Mouse (Mus musculus) bone marrow, adult 2 months (tissue): ENCODE measurements around the gene Ercc8. TPM values are rescaled to one million over a fixed set of nuclear protein-coding genes. Genes with fewer than 3 reads are reported as not detected.

Source experiments
- H3K27ac ChIP-seq: fragments of 200-500 bp; 2 replicates; pipeline ENCODE4 v1.5.1; 2012; ENCODE audit warnings: low read depth, mild to moderate bottlenecking, control low read depth, inconsistent platforms, low read length; ENCODE audit not compliant: control insufficient read depth, poor library complexity, insufficient read depth
- H3K4me1 ChIP-seq: fragments of 200-500 bp; 2 replicates; pipeline ENCODE4 v1.6.1; 2011; ENCODE audit warnings: low read length; ENCODE audit not compliant: control insufficient read depth, insufficient read depth
- H3K4me3 ChIP-seq: fragments of 200-500 bp; replicated peaks from 2 replicates; pipeline ENCODE3; 2011; ENCODE audit warnings: mild to moderate bottlenecking, low read depth, low read length, control low read depth; ENCODE audit not compliant: control insufficient read depth
- CTCF ChIP-seq: fragments of 200-500 bp; IDR thresholded peaks from 2 replicates; pipeline ENCODE4 v1.5.1; 2011; ENCODE audit warnings: low read length, control low read depth; ENCODE audit not compliant: control insufficient read depth, insufficient read depth
- POLR2A ChIP-seq: fragments of 200-500 bp; IDR thresholded peaks from 2 replicates; pipeline ENCODE4 v1.6.1; 2011; ENCODE audit warnings: low read depth, mild to moderate bottlenecking, control low read depth, low read length, borderline replicate concordance; ENCODE audit not compliant: control insufficient read depth
- WGBS: fragments of 180-500 bp; shearing (Covaris S2); methylation state at CpG from one replicate; pipeline ENCODE4 v1.1.7; 2018; 5-methylcytosine and 5-hydroxymethylcytosine counted together
- polyA plus RNA-seq: library from polyadenylated mRNA; stranded (reverse); fragments of >200 nt; gene quantifications from 2 replicates; pipeline ENCODE4 v1.2.4, GENCODE M21; 2011; ENCODE audit warnings: low replicate concordance; ENCODE audit not compliant: missing spikeins, insufficient read depth, insufficient read length

Gene Ercc8
- polyA plus RNA-seq = 2.7 and 2.9 TPM in 2 replicates

DNA sequence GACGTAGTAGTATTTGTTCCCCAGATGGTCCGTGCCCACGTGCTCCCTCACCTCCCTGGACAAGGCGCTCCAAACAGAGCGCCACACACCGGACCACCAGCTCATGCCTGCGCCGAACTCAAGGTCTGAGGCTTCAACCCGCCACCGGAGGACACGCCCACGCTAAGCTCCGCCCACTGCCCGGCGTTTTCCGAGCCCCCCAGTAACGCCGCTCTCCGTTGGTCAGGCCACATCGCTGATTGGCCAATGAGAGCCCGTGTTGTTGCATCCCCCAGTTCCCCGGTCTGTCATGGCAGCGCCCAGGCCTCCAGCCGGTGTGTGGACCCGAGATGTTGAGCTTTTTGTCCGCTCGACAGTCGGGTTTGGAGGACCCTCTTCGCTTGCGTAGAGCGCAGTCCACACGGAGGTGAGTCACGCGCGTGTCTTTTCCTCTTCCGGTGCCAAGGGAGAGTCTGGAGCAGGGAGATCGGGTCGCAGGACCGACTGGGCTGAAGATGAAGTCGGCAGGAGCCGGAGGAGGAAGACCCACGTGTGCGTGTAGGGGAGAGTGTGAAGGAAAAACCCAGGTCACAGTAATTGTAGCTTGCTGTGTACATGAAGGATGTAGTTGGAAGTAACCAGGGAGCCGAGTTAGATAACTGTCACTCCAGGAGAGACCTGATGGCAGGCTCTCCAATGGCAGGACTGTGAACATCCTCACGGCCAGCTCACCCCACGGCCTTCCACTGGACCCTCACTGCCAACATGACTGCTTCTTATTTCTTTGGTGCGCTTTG, at the start of gene Ercc8, which contains the start of gene Ndufaf2:
Gene Ercc8, plus strand, starts transcription at position 267 of the 776 bp plus-strand sequence.
Gene Ndufaf2, minus strand, starts transcription at position 159 of the 776 bp plus-strand sequence.
- Histone ChIP-seq H3K4me1 (no peaks in the 10 kb centered on the region; the same call in 1 of the 2 replicates), H3K27ac (no peak within 1 kb of the TSS), H3K4me3 (peak within 1 kb of the TSS; percentile 96)
- TF ChIP-seq CTCF (peak; percentile 5; the same call in 1 of the 2 replicates), POLR2A (peak; percentile 43; the same call in 1 of the 2 replicates)
- WGBS = under 1% methylated on average over 47 of the region's 47 CpGs

DNA sequence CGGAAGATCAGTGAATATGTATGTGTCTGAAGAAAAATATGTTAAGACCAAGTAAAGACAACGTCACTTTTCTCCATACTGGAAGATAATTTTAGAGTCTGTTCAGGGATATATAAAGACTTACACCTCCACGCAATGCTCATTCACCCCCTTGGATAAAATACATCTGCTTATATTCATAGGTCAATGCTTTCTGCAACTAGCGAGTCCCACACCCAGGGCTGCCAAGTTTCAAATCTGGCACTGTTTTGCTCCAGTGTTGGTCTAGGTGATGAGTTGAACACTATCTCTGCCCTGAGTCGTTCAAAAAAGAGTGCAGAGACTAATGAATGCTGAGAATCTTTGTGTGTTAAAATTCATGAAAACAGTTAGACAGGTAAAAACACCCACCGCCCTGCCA, 47.6 kb upstream of the Ercc8 start:
- WGBS = 85% methylated on average over 6 of the region's 6 CpGs
- no peak overlapping the region for H3K4me3 ChIP-seq
- no peak overlapping the region for H3K27ac ChIP-seq
- no peaks in the 10 kb centered on the region for H3K4me1 ChIP-seq
- TF ChIP-seq POLR2A = no peak
- TF ChIP-seq CTCF = no peak

DNA sequence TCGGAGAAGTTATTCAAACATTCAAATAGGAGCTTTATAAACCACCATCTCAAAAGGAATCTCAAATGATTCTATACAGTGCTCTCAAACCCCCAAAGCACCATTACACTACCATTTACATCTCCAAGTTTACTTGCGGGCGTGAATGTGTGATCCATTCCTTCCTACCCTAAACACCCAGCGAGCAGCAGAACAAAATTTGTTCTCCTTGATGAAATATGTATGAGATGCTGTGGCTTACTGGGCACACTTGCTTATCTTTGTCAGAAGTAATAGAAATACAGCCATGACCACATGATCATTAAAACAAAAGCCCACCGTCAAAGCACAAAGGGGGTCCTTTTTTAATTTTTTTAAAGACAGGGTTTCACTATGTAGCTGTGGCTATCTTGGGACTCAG, 45.0 kb upstream of the Ercc8 start:
- TF ChIP-seq CTCF (no peak), POLR2A (no peak)
- 88% methylated on average over 5 of the region's 5 CpGs for WGBS

DNA sequence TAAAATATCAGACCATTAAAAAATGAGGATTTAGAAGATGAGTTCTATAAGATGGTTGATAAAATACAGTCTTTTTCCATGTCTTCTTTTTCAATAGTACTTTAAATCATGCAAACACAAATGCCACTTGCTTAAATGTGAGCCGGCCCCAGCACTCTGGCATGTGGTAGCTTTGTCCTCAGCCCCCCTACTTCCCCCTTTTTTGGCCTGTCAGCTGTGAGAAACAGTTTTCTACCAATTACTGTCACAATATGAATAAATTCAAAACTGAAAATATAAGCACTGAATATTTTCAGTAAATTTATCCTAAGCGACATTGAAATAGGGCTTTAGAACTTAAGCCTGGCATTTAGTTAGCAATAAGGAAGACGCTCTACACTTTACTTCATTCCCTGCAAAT, 44.3 kb upstream of the Ercc8 start:
- Histone ChIP-seq H3K4me3 (no peak overlapping the region), H3K27ac (no peak overlapping the region), H3K4me1 (no peaks in the 10 kb centered on the region)
- 59% methylated on average over 3 of the region's 3 CpGs for WGBS
- TF ChIP-seq POLR2A (no peak), CTCF (no peak)

More for the DNA sequence above, 45.0 kb upstream of the Ercc8 start:
- Histone ChIP-seq H3K27ac (no peak overlapping the region), H3K4me1 (no peaks in the 10 kb centered on the region), H3K4me3 (no peak overlapping the region)

DNA sequence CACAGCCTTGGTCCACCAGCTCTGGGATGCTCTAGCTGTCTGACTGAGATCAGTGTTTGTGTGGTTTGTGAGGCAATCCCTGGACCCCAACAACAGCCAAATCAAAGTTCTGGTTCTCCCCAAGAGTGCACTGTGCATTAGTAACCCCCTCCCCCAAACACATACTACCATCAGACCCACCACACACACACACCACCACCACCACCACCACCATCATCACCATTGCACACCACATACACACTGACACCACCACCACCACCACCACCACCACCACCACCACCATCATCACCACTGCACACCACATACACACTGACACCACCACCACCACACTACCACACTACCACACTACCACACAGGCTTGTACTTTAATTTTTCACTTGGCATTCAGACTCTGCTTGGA, 40.9 kb upstream of the Ercc8 start:
- Histone ChIP-seq H3K4me1 (no peaks in the 10 kb centered on the region), H3K27ac (no peak overlapping the region), H3K4me3 (no peak overlapping the region)
- no peak for TF ChIP-seq CTCF
- TF ChIP-seq POLR2A = no peak

DNA sequence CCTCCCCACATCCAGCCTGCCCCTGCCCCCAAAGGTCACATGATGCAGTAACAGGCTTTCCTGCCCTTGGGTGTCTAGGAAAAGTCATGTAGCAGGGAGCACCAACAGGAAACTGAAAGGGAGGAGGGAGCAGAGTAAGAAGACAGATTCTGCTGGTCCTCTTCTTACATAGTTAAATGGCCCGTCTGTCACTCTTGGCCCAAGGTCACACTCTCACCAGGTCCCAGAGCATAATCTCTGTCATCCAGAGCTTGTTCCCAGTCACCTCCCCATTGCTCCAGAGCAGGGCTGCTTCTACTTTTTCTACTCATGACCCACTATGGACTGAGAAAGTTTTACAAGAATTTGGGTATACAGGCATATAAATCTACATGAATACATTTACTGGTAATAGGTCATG, 40.3 kb upstream of the Ercc8 start:
- no peak overlapping the region for H3K27ac ChIP-seq
- no peak for TF ChIP-seq CTCF
- TF ChIP-seq POLR2A = no peak

DNA sequence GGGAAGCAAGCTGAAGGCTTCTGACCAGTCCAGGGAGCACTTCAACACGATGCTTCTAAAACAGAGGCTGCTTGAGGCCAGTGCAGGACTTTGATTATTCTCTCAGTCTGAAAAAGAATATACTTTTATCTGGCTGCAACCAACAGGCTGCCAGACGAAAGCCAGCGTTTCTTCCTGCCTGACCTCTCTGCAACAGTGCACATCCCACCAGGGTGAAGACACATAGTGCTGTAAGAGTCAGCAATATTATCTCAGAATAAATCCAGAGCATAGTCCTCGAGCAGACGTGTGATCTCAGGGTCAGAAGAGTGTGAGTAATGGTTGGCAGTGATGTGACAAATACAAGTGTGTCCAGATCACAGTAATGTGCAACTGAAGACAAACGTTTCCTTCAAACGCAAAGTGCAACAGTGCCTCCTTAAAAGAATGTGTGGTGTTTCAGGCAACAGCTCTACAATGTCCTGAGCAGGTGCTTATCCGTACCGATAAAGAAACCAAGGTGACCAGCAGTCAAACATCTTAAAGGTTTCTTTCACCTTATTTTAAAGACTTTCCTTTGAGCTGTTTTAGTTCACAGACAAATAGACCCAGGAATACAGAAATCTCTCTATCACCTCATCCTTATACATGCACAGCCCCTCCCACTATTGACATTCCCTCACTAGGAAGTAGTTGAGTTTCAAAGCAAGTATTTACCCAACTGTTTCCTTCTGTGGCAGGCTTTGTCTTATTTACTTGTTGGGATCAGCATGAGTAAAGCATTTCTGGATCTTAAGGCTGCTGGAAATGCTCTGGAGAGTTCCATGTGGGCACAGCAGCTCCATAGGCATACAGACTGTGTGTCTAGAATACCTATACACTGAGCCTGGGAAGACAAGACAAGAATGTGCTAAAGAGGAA, 38.9 kb upstream of the Ercc8 start:
- Histone ChIP-seq H3K4me3 (no peak overlapping the region), H3K4me1 (no peaks in the 10 kb centered on the region), H3K27ac (no peak overlapping the region)
- no peak for TF ChIP-seq CTCF
- TF ChIP-seq POLR2A = no peak
- 84% methylated on average over 9 of the region's 9 CpGs for WGBS

More for the DNA sequence above, 40.3 kb upstream of the Ercc8 start:
- Histone ChIP-seq H3K4me3 (no peak overlapping the region), H3K4me1 (no peaks in the 10 kb centered on the region)
- whole genome bisulfite sequencing = 72% methylated on average over 1 of the region's 1 CpGs

DNA sequence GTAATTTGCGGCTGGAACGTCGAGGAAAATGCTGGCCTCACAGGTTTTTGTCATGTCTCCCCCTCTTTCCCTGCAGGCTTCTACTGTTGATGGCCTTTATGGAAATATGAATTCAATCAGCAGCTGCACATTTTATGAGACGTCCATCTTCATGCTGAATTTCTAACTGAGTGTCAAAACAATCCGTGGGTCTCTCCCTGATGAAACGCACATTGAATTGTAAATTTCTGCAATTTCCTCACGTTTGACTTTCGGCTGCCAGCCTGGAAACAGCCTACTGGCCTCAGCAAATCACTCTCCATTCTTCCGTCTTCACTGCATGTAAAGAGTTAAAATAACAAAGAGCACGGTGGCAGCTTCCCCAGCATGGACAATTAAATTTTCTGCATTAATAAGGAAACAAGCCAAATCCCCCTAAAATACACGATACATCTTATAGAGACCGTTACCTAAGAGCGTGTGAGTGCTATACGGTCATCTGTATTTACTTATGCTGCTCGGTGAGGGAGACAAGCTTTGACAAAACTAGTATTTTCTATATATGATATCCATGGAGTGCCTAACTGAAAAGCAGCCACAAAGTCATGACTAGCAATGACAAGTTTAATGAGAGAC, 35.3 kb upstream of the Ercc8 start:
- 87% methylated on average over 15 of the region's 15 CpGs for WGBS
- no peak overlapping the region for H3K27ac ChIP-seq
- TF ChIP-seq CTCF (no peak), POLR2A (no peak)
- no peaks in the 10 kb centered on the region for H3K4me1 ChIP-seq
- no peak overlapping the region for H3K4me3 ChIP-seq
